Mouse (Mus musculus): ENCODE measurements around the gene Dnal1. TPM values are rescaled to one million over a fixed set of nuclear protein-coding genes. Genes with fewer than 3 reads are reported as not detected.

The Dnal1 gene
- polyA plus RNA-seq, 1 experiment from 2014 or later: 7.0 TPM

- Histone ChIP-seq H3K36me3 (no peaks in the 10 kb centered on the region), H3K4me2 (peak overlapping the region; percentile 92), H3K27ac (replicated peaks) (no peak overlapping the region), H3K27me3 (replicated peaks) (no peaks in the 10 kb centered on the region), H3K9ac (replicated peaks) (no peak overlapping the region), H3K4me1 (peaks cover 79% of the 10 kb centered on the region), H3K9me3 (replicated peaks) (no peaks in the 10 kb centered on the region), H3K4me3 (replicated peaks) (0 out of 2 replicates have a peak overlapping the region, but pooled peaks have one; percentile 81)
- no peak for ATAC-seq (ENCODE audit: low FRiP score)
- WGBS: 22% methylated on average over 15 of the region's 15 CpGs
Observed at GRCm38 (mm10) chr12:84190151-84190820, 76.1 kb downstream of the Dnal1 start.

DNA sequence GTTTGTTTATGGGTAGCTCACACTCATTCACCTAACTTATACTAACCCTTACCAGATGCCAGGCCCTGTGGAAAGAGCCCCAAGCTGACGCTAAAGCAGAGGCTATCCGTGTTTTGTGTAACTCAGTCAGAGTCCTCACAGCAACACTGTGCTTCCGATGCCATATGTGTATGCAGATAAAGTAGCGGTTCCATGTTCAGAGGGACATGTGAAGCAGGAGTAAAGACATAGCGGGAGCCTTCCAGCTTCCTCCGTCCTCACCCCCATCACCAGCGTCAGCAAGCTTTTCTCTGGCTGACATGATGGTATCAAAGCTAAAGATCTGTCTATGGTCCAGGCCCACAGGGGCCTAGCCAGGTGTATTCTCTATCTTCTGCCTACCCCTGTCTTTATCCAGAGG, 77.0 kb downstream of the Dnal1 start:
- Histone ChIP-seq H3K4me1 (peaks cover 83% of the 10 kb centered on the region), H3K27me3 (replicated peaks) (no peaks in the 10 kb centered on the region), H3K4me2 (peak overlapping the region; percentile 92), H3K9ac (replicated peaks) (no peak overlapping the region; the same call in 1 of the 2 replicates), H3K4me3 (replicated peaks) (0 out of 2 replicates have a peak overlapping the region, but pooled peaks have one; percentile 81), H3K27ac (replicated peaks) (no peak overlapping the region), H3K36me3 (no peaks in the 10 kb centered on the region), H3K9me3 (replicated peaks) (no peaks in the 10 kb centered on the region)
- ATAC-seq (ENCODE audit: low FRiP score): no peak
- WGBS: 44% methylated on average over 7 of the region's 7 CpGs

- Histone ChIP-seq H3K9ac (replicated peaks) (peak overlapping the region; percentile 85), H3K4me2 (peak overlapping the region; percentile 92), H3K27me3 (replicated peaks) (no peaks in the 10 kb centered on the region), H3K9me3 (replicated peaks) (no peaks in the 10 kb centered on the region), H3K27ac (replicated peaks) (no peak overlapping the region), H3K36me3 (no peaks in the 10 kb centered on the region), H3K4me1 (peaks cover 82% of the 10 kb centered on the region), H3K4me3 (replicated peaks) (peak overlapping the region; percentile 81)
- ATAC-seq (ENCODE audit: low FRiP score): no peak
- WGBS: 9% methylated on average over 5 of the region's 5 CpGs
Observed at GRCm38 (mm10) chr12:84191770-84192169, 77.6 kb downstream of the Dnal1 start.

- no peak for ATAC-seq (ENCODE audit: low FRiP score)
- H3K4me3 ChIP-seq (replicated peaks): peak overlapping the region; percentile 81
- H3K36me3 ChIP-seq: no peaks in the 10 kb centered on the region
- peaks cover 79% of the 10 kb centered on the region for H3K4me1 ChIP-seq
- no peaks in the 10 kb centered on the region for H3K27me3 ChIP-seq (replicated peaks)
- peak overlapping the region; percentile 94 for H3K27ac ChIP-seq (replicated peaks)
- peak overlapping the region; percentile 85 for H3K9ac ChIP-seq (replicated peaks)
- 1% methylated on average over 13 of the region's 13 CpGs for WGBS
- H3K4me2 ChIP-seq: peak overlapping the region; percentile 92
- H3K9me3 ChIP-seq (replicated peaks): no peaks in the 10 kb centered on the region
Observed at GRCm38 (mm10) chr12:84192280-84192679, 78.1 kb downstream of the Dnal1 start.

- peak; percentile 72 for ATAC-seq (ENCODE audit: low FRiP score)
- H3K4me1 ChIP-seq: peaks cover 72% of the 10 kb centered on the region
- H3K27me3 ChIP-seq (replicated peaks): no peaks in the 10 kb centered on the region
- WGBS: under 1% methylated on average over 91 of the region's 102 CpGs
- H3K27ac ChIP-seq (replicated peaks): peak overlapping the region; percentile 94
- H3K4me2 ChIP-seq: peak overlapping the region; percentile 92
- peak overlapping the region; percentile 85 for H3K9ac ChIP-seq (replicated peaks)
- no peaks in the 10 kb centered on the region for H3K9me3 ChIP-seq (replicated peaks)
- H3K36me3 ChIP-seq: no peaks in the 10 kb centered on the region
- H3K4me3 ChIP-seq (replicated peaks): peak overlapping the region; percentile 81
Observed at GRCm38 (mm10) chr12:84192741-84193641, 78.8 kb downstream of the Dnal1 start.

DNA sequence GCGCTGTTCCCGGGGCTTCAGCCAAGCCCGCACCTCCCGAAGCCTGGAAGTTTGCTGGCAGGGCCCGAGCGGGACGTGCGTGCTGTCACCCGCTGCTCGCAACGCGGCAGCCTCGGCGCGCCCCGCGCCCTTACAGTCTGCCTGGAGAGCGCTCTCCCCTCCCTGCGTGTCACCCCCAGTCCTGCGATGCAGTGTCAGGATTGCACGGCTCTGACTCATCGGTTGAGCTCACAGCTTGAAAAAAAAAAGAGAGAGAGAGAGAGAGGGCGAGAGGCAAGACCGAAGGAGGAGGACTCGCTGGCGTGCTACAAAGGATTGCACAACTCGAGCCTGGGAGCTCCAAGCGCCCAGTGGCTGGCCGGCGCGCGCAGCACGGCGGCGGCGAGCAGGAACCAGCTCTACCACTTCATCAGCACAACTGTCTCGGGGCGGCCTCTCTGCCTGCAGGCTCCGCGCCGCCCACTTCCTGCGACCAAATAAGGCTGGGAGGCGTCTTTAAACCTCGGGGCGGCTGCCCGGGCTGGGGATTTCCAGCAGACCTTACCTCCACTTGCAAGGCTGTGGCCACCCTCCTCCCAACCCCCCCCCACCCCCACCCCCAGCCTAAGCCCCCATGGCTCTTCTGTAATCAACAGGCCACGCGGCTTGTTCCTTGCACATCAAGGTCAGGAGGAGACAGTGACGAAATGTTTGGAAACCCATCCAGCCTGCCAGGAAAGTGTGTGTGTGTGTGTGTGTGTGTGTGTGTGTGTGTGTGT, 79.7 kb downstream of the Dnal1 start:
- under 1% methylated on average over 48 of the region's 49 CpGs for WGBS
- Histone ChIP-seq H3K27ac (replicated peaks) (peak overlapping the region; percentile 94), H3K36me3 (no peaks in the 10 kb centered on the region), H3K4me3 (replicated peaks) (peak overlapping the region; percentile 81), H3K4me2 (peak overlapping the region; percentile 92), H3K4me1 (peaks cover 66% of the 10 kb centered on the region), H3K9me3 (replicated peaks) (no peaks in the 10 kb centered on the region), H3K27me3 (replicated peaks) (no peaks in the 10 kb centered on the region), H3K9ac (replicated peaks) (peak overlapping the region; percentile 85)
- ATAC-seq (ENCODE audit: low FRiP score): peak; percentile 79

GRCm38 (mm10) chr12:84194400-84195109, 80.4 kb downstream of the Dnal1 start:
- Histone ChIP-seq H3K4me2 (peak overlapping the region; percentile 92), H3K27me3 (replicated peaks) (no peaks in the 10 kb centered on the region), H3K9me3 (replicated peaks) (no peaks in the 10 kb centered on the region), H3K9ac (replicated peaks) (peak overlapping the region; percentile 85), H3K4me3 (replicated peaks) (peak overlapping the region; percentile 81), H3K36me3 (no peaks in the 10 kb centered on the region), H3K4me1 (peaks cover 59% of the 10 kb centered on the region), H3K27ac (replicated peaks) (peak overlapping the region; percentile 94)
- peak; percentile 11; the same call in 1 of the 2 replicates for ATAC-seq (ENCODE audit: low FRiP score)
- 4% methylated on average over 13 of the region's 13 CpGs for WGBS

- no peaks in the 10 kb centered on the region for H3K9me3 ChIP-seq (replicated peaks)
- no peak overlapping the region for H3K4me2 ChIP-seq
- H3K27me3 ChIP-seq (replicated peaks): no peaks in the 10 kb centered on the region
- ATAC-seq (ENCODE audit: low FRiP score): no peak
- H3K27ac ChIP-seq (replicated peaks): no peak overlapping the region
- no peak overlapping the region for H3K4me3 ChIP-seq (replicated peaks)
- no peaks in the 10 kb centered on the region for H3K36me3 ChIP-seq
- H3K9ac ChIP-seq (replicated peaks): no peak overlapping the region
- 50% methylated on average over 6 of the region's 6 CpGs for WGBS
- H3K4me1 ChIP-seq: peaks cover 52% of the 10 kb centered on the region
Observed at GRCm38 (mm10) chr12:84195195-84195594, 81.0 kb downstream of the Dnal1 start.

Other genes with a start within 250 kb of the Dnal1 start
- 14.9 and 17.4 TPM in 2 replicates for gene Numb, start 192.4 kb upstream of the Dnal1 start, polyA plus RNA-seq (2015; fragmentation: Nextera tagmentation; extraction: Ambion mirVana)
- gene Riox1, start 163.8 kb upstream of the Dnal1 start, polyA plus RNA-seq (2015; fragmentation: Nextera tagmentation; extraction: Ambion mirVana): 11.7 and 11.9 TPM in 2 replicates
- gene Heatr4, start 129.5 kb upstream of the Dnal1 start, polyA plus RNA-seq (2015; fragmentation: Nextera tagmentation; extraction: Ambion mirVana): not detected in 2 replicates
- gene Acot2, start 126.5 kb upstream of the Dnal1 start, polyA plus RNA-seq (2015; fragmentation: Nextera tagmentation; extraction: Ambion mirVana): 13.3 and 16.6 TPM in 2 replicates
- 71.2 and 78.4 TPM in 2 replicates for gene Acot1, start 104.9 kb upstream of the Dnal1 start, polyA plus RNA-seq (2015; fragmentation: Nextera tagmentation; extraction: Ambion mirVana)
- 0.55 and 1.2 TPM in 2 replicates for gene Acot4, start 76.0 kb upstream of the Dnal1 start, polyA plus RNA-seq (2015; fragmentation: Nextera tagmentation; extraction: Ambion mirVana)
- not detected in 2 replicates for gene Gm49366, start 75.4 kb upstream of the Dnal1 start, polyA plus RNA-seq (2015; fragmentation: Nextera tagmentation; extraction: Ambion mirVana)
- gene Acot3, start 62.2 kb upstream of the Dnal1 start, polyA plus RNA-seq (2015; fragmentation: Nextera tagmentation; extraction: Ambion mirVana): 0.80 and 1.1 TPM in 2 replicates
- gene Acot5, start 45.0 kb upstream of the Dnal1 start, polyA plus RNA-seq (2015; fragmentation: Nextera tagmentation; extraction: Ambion mirVana): 0.88 and 1.00 TPM in 2 replicates
- gene Acot6, start 13.7 kb upstream of the Dnal1 start, polyA plus RNA-seq (2015; fragmentation: Nextera tagmentation; extraction: Ambion mirVana): 1.4 and 1.6 TPM in 2 replicates
- gene Pnma1, start 34.1 kb downstream of the Dnal1 start, polyA plus RNA-seq (2015; fragmentation: Nextera tagmentation; extraction: Ambion mirVana): 3.2 and 3.8 TPM in 2 replicates
- gene Elmsan1, start 104.5 kb downstream of the Dnal1 start, polyA plus RNA-seq (2015; fragmentation: Nextera tagmentation; extraction: Ambion mirVana): 4.0 and 5.4 TPM in 2 replicates
- gene Ptgr2, start 170.9 kb downstream of the Dnal1 start, polyA plus RNA-seq (2015; fragmentation: Nextera tagmentation; extraction: Ambion mirVana): 15.8 and 18.2 TPM in 2 replicates
- 60.6 and 61.2 TPM in 2 replicates for gene Zfp410, start 202.5 kb downstream of the Dnal1 start, polyA plus RNA-seq (2015; fragmentation: Nextera tagmentation; extraction: Ambion mirVana)
- gene Coq6, start 247.3 kb downstream of the Dnal1 start, polyA plus RNA-seq (2015; fragmentation: Nextera tagmentation; extraction: Ambion mirVana): 43.5 and 44.1 TPM in 2 replicates
- gene Fam161b, start 247.5 kb downstream of the Dnal1 start, polyA plus RNA-seq (2015; fragmentation: Nextera tagmentation; extraction: Ambion mirVana): 16.0 and 16.8 TPM in 2 replicates

Data from neural tube, embryonic 15.5 days (tissue).